Mouse (Mus musculus) embryonic facial prominence, embryonic 10.5 days (tissue): ENCODE data around the gene Ppp1r14a. TPM values are rescaled to one million over a fixed set of nuclear protein-coding genes. Genes with fewer than 3 reads are reported as not detected.
A peak's percentile ranks its signal among the peaks of the same experiment; 100 is the strongest.

Experiments used
- DNase-seq: peaks from one replicate; pipeline ENCODE4 v3.0.0-alpha.2; 2017; ENCODE audit warnings: low spot score
- H3K27ac ChIP-seq: fragments of 300-500 bp; sonication (generic); replicated peaks from 2 replicates; pipeline ENCODE4 v1.5.1; 2016; ENCODE audit warnings: mild to moderate bottlenecking
- H3K27me3 ChIP-seq: fragments of 300-500 bp; sonication (generic); replicated peaks from 2 replicates; pipeline ENCODE4 v1.6.1; 2016; ENCODE audit warnings: low read depth, mild to moderate bottlenecking; ENCODE audit not compliant: poor library complexity, severe bottlenecking
- H3K36me3 ChIP-seq: fragments of 300-500 bp; sonication (generic); replicated peaks from 2 replicates; pipeline ENCODE4 v1.6.1; 2016; ENCODE audit warnings: mild to moderate bottlenecking, moderate library complexity
- H3K4me1 ChIP-seq: fragments of 300-500 bp; sonication (generic); 2 replicates; pipeline ENCODE4 v1.6.1; 2016
- H3K4me3 ChIP-seq: fragments of 300-500 bp; sonication (generic); 2 replicates; pipeline ENCODE4 v1.5.1; 2016; ENCODE audit warnings: mild to moderate bottlenecking, moderate library complexity
- H3K9me3 ChIP-seq: fragments of 300-500 bp; sonication (generic); 2 replicates; pipeline ENCODE4 v1.6.1; 2016; ENCODE audit warnings: mild to moderate bottlenecking
- WGBS: fragments of 180-500 bp; shearing (Covaris S2); methylation state at CpG from one replicate; pipeline ENCODE4 v1.1.7; 2016; 5-methylcytosine and 5-hydroxymethylcytosine counted together
- polyA plus RNA-seq: library from polyadenylated mRNA; unstranded; fragments of >200 nt; fragmentation: Nextera tagmentation; extraction: Ambion mirVana; gene quantifications from 2 replicates; pipeline ENCODE4 v1.2.1, GENCODE M21; 2016

The Ppp1r14a gene
- polyA plus RNA-seq, 1 experiment from 2014 or later: 29.7 TPM

GRCm38 (mm10) chr7:29281201-29282073 lies 7.7 kb upstream of the Ppp1r14a start, which contains the start of gene Spint2:
Gene Spint2 (minus strand): TSS chr7:29281912.
- peaks cover 69% of the 10 kb centered on the region for H3K27me3 ChIP-seq
- under 1% methylated on average over 80 of the region's 80 CpGs for WGBS
- peak within 1 kb of the TSS; percentile 85 for H3K27ac ChIP-seq
- peak within 1 kb of the TSS; percentile 76 for H3K4me3 ChIP-seq
- no peaks in the 10 kb centered on the region for H3K36me3 ChIP-seq
- DNase-seq: peak; percentile 78
- H3K9me3 ChIP-seq: no peaks in the 10 kb centered on the region
- H3K4me1 ChIP-seq: peaks cover 30% of the 10 kb centered on the region

- Histone ChIP-seq H3K27me3 (peaks cover 72% of the 10 kb centered on the region), H3K9me3 (no peaks in the 10 kb centered on the region), H3K36me3 (no peaks in the 10 kb centered on the region), H3K27ac (peak overlapping the region; percentile 85), H3K4me3 (peak overlapping the region; percentile 76), H3K4me1 (peaks cover 30% of the 10 kb centered on the region)
- WGBS: 12% methylated on average over 21 of the region's 21 CpGs
- no peak for DNase-seq
These were observed 7.0 kb upstream of the Ppp1r14a start for GRCm38 (mm10) chr7:29282074-29282554.

GRCm38 (mm10) chr7:29283876-29284275 lies 5.2 kb upstream of the Ppp1r14a start:
- Histone ChIP-seq H3K27ac (no peak overlapping the region), H3K9me3 (no peaks in the 10 kb centered on the region), H3K4me1 (peaks cover 35% of the 10 kb centered on the region), H3K36me3 (no peaks in the 10 kb centered on the region), H3K27me3 (peaks cover 86% of the 10 kb centered on the region), H3K4me3 (no peak overlapping the region)
- DNase-seq: no peak
- WGBS: 87% methylated on average over 4 of the region's 4 CpGs

- peaks cover 86% of the 10 kb centered on the region for H3K27me3 ChIP-seq
- H3K4me3 ChIP-seq: no peak overlapping the region
- H3K36me3 ChIP-seq: no peaks in the 10 kb centered on the region
- DNase-seq: no peak
- WGBS: 93% methylated on average over 6 of the region's 6 CpGs
- H3K27ac ChIP-seq: no peak overlapping the region
- H3K4me1 ChIP-seq: peaks cover 37% of the 10 kb centered on the region
- H3K9me3 ChIP-seq: no peaks in the 10 kb centered on the region
These were observed 4.6 kb upstream of the Ppp1r14a start for GRCm38 (mm10) chr7:29284523-29284922.

- DNase-seq: no peak
- 90% methylated on average over 7 of the region's 7 CpGs for WGBS
- peaks cover 74% of the 10 kb centered on the region for H3K27me3 ChIP-seq
These were observed 1.6 kb upstream of the Ppp1r14a start for GRCm38 (mm10) chr7:29287481-29287880.

GRCm38 (mm10) chr7:29288079-29288478 lies 1.0 kb upstream of the Ppp1r14a start:
- Histone ChIP-seq H3K27me3 (peaks cover 69% of the 10 kb centered on the region), H3K4me1 (peaks cover 46% of the 10 kb centered on the region), H3K36me3 (no peaks in the 10 kb centered on the region), H3K4me3 (no peak overlapping the region), H3K27ac (no peak overlapping the region), H3K9me3 (no peaks in the 10 kb centered on the region)
- 83% methylated on average over 2 of the region's 2 CpGs for WGBS
- no peak for DNase-seq

More at GRCm38 (mm10) chr7:29287481-29287880, 1.6 kb upstream of the Ppp1r14a start:
- Histone ChIP-seq H3K4me1 (peaks cover 40% of the 10 kb centered on the region), H3K4me3 (no peak overlapping the region), H3K9me3 (no peaks in the 10 kb centered on the region), H3K27ac (no peak overlapping the region), H3K36me3 (no peaks in the 10 kb centered on the region)

GRCm38 (mm10) chr7:29289856-29290255 lies 748 bp downstream of the Ppp1r14a start:
- H3K4me3 ChIP-seq: peak overlapping the region; percentile 75
- 79% methylated on average over 6 of the region's 6 CpGs for WGBS
- DNase-seq: peak; percentile 40
- H3K9me3 ChIP-seq: no peaks in the 10 kb centered on the region
- H3K27ac ChIP-seq: peak overlapping the region; percentile 83
- H3K36me3 ChIP-seq: no peaks in the 10 kb centered on the region
- H3K27me3 ChIP-seq: peaks cover 62% of the 10 kb centered on the region
- H3K4me1 ChIP-seq: peaks cover 59% of the 10 kb centered on the region

GRCm38 (mm10) chr7:29290691-29291485 lies 1.8 kb downstream of the Ppp1r14a start:
- Histone ChIP-seq H3K4me3 (peak overlapping the region; percentile 36), H3K36me3 (no peaks in the 10 kb centered on the region), H3K27me3 (peaks cover 53% of the 10 kb centered on the region), H3K4me1 (peaks cover 59% of the 10 kb centered on the region), H3K9me3 (no peaks in the 10 kb centered on the region), H3K27ac (peak overlapping the region; percentile 68)
- no peak for DNase-seq
- WGBS: 44% methylated on average over 11 of the region's 11 CpGs

- Histone ChIP-seq H3K4me3 (peak overlapping the region; percentile 36), H3K36me3 (no peaks in the 10 kb centered on the region), H3K27me3 (peaks cover 49% of the 10 kb centered on the region), H3K27ac (peak overlapping the region; percentile 68), H3K4me1 (peaks cover 59% of the 10 kb centered on the region), H3K9me3 (no peaks in the 10 kb centered on the region)
- 23% methylated on average over 7 of the region's 7 CpGs for WGBS
- DNase-seq: peak; percentile 63
These were observed 2.7 kb downstream of the Ppp1r14a start for GRCm38 (mm10) chr7:29291616-29292457.

- 22% methylated on average over 8 of the region's 8 CpGs for WGBS
- peak overlapping the region; percentile 68 for H3K27ac ChIP-seq
- H3K36me3 ChIP-seq: no peaks in the 10 kb centered on the region
- peak overlapping the region; percentile 35 for H3K4me3 ChIP-seq
- peaks cover 59% of the 10 kb centered on the region for H3K4me1 ChIP-seq
- DNase-seq: no peak
- no peaks in the 10 kb centered on the region for H3K9me3 ChIP-seq
- peaks cover 43% of the 10 kb centered on the region for H3K27me3 ChIP-seq
These were observed 3.5 kb downstream of the Ppp1r14a start for GRCm38 (mm10) chr7:29292458-29293098.
